Mouse (Mus musculus): ENCODE data around the gene Clstn1. TPM values are rescaled to one million over a fixed set of nuclear protein-coding genes. Genes with fewer than 3 reads are reported as not detected.

Clstn1 gene
- total and polyA plus RNA-seq, 3 experiments, result 6.1 to 26.6 TPM; not detected in 1

DNA sequence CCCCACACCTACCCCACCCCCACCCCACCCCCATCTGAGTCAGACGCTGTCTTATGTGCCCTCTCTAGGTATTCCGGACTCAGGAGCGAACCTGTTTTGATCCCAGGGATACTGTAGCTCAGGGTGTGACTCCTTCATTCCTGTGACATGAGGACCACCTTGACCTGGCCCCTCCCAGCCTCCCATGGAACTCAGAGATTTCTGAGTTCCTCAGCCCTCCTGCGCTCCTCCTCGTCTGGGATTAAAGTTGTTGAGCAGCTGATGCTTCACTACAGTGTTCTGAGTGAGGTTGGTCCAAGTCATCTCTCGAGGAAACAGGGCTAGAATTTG is 22.0 kb downstream of the Clstn1 start:
- H3K9ac ChIP-seq (ENCODE audit: control insufficient read depth, low read depth, low read length, poor library complexity, severe bottlenecking), result no peak overlapping the region
- DNase-seq (ENCODE audit: low read depth, low spot score), result no peak

GRCm38 (mm10) chr4:149609256-149610025 is 23.2 kb downstream of the Clstn1 start:
- no peak overlapping the region for H3K27ac ChIP-seq (ENCODE audit: control insufficient read depth, low read depth, low read length)
- H3K79me2 ChIP-seq (ENCODE audit: control insufficient read depth, insufficient read depth, low read length, poor library complexity), result no peaks in the 10 kb centered on the region
- H3K27me3 ChIP-seq (ENCODE audit: control insufficient read depth in 1 of 2, insufficient read depth in 2 of 2, low read length in 2 of 2), result peaks cover 0 to 1% of the 10 kb centered on the region in 2 experiments; a peak in 1 of 4 replicates
- H3K9me3 ChIP-seq (replicated peaks; ENCODE audit: insufficient read depth, low read length), result no peaks in the 10 kb centered on the region
- H3K4me1 ChIP-seq (ENCODE audit: control insufficient read depth in 1 of 2, insufficient read depth in 2 of 2, low read length in 2 of 2), result peaks cover 0 to 11% of the 10 kb centered on the region in 2 experiments; a peak in 2 of 4 replicates
- H3K9ac ChIP-seq (ENCODE audit: control insufficient read depth, low read depth, low read length, poor library complexity, severe bottlenecking), result no peak overlapping the region
- DNase-seq (ENCODE audit: low read depth, low spot score), result no peak
- no peaks in the 10 kb centered on the region for H3K36me3 ChIP-seq (ENCODE audit: control insufficient read depth in 1 of 2, insufficient read depth in 2 of 2, low read length in 2 of 2)
- H3K4me3 ChIP-seq (ENCODE audit: control insufficient read depth in 1 of 2, insufficient read depth in 1 of 2, low read depth in 2 of 2, low read length in 2 of 2), result no peak overlapping the region
- TF ChIP-seq HCFC1 (IDR thresholded peaks at IDR 0.05; ENCODE audit: low read depth, low read length) (no peak), JUND (IDR thresholded peaks at IDR 0.05; ENCODE audit: low read depth, low read length) (no peak), ZKSCAN1 (IDR thresholded peaks at IDR 0.05; ENCODE audit: low read depth, low read length) (no peak), USF2 (IDR thresholded peaks at IDR 0.05; ENCODE audit: borderline replicate concordance in 1 of 2, insufficient read depth in 1 of 2, low read depth in 1 of 2, low read length in 2 of 2) (no peak), MAX (IDR thresholded peaks at IDR 0.05; ENCODE audit: low read length) (no peak), SIN3A (IDR thresholded peaks at IDR 0.05; ENCODE audit: low read length) (no peak)

More for the DNA sequence above, 22.0 kb downstream of the Clstn1 start:
- TF ChIP-seq ETS1 (IDR thresholded peaks at IDR 0.05; ENCODE audit: low read depth, low read length) (no peak), MXI1 (IDR thresholded peaks at IDR 0.05; ENCODE audit: low read depth, low read length) (no peak), POLR2A (IDR thresholded peaks at IDR 0.05; ENCODE audit: control insufficient read depth in 1 of 2, insufficient read depth in 1 of 2, low read depth in 1 of 2, low read length in 2 of 2, poor library complexity in 1 of 2) (no peak), TAL1 (IDR thresholded peaks at IDR 0.05; ENCODE audit: low read length) (no peak), JUND (IDR thresholded peaks at IDR 0.05; ENCODE audit: low read depth, low read length) (no peak), TCF12 (IDR thresholded peaks at IDR 0.05; ENCODE audit: low read depth, low read length) (no peak), EP300 (IDR thresholded peaks at IDR 0.05; ENCODE audit: low read depth in 1 of 2, low read length in 2 of 2) (no peak), CTCF (IDR thresholded peaks at IDR 0.05 in 2 of 3, conservative IDR thresholded peaks at IDR 0.05 in 1 of 3; ENCODE audit: control insufficient read depth in 1 of 3, insufficient read depth in 1 of 3, low read depth in 2 of 3, low read length in 3 of 3, poor library complexity in 1 of 3, severe bottlenecking in 1 of 3) (no peak), ZKSCAN1 (IDR thresholded peaks at IDR 0.05; ENCODE audit: low read depth, low read length) (no peak), MAFK (IDR thresholded peaks at IDR 0.05; ENCODE audit: borderline replicate concordance, low read depth, low read length) (no peak), MAX (IDR thresholded peaks at IDR 0.05; ENCODE audit: low read length) (no peak), NELFE (IDR thresholded peaks at IDR 0.05; ENCODE audit: low read depth, low read length) (no peak), KAT2A (conservative IDR thresholded peaks at IDR 0.05; ENCODE audit: low read depth, low read length) (no peak)
- Histone ChIP-seq H3K9me3 (replicated peaks; ENCODE audit: insufficient read depth, low read length) (no peaks in the 10 kb centered on the region), H3K4me1 (ENCODE audit: control insufficient read depth in 1 of 2, insufficient read depth in 2 of 2, low read length in 2 of 2) (peaks cover 0 to 11% of the 10 kb centered on the region in 2 experiments; a peak in 2 of 4 replicates), H3K27me3 (ENCODE audit: control insufficient read depth in 1 of 2, insufficient read depth in 2 of 2, low read length in 2 of 2) (peaks cover 0 to 1% of the 10 kb centered on the region in 2 experiments; a peak in 1 of 4 replicates), H3K36me3 (ENCODE audit: control insufficient read depth in 1 of 2, insufficient read depth in 2 of 2, low read length in 2 of 2) (no peaks in the 10 kb centered on the region), H3K27ac (ENCODE audit: control insufficient read depth, low read depth, low read length) (no peak overlapping the region), H3K79me2 (ENCODE audit: control insufficient read depth, insufficient read depth, low read length, poor library complexity) (no peaks in the 10 kb centered on the region), H3K4me3 (ENCODE audit: control insufficient read depth in 1 of 2, insufficient read depth in 1 of 2, low read depth in 2 of 2, low read length in 2 of 2) (no peak overlapping the region)
